Mouse (Mus musculus) CD8-positive naive resting alpha-beta T cell, adult 57 days (primary cell): Measurements from ENCODE around the gene Sar1a. TPM values are rescaled to one million over a fixed set of nuclear protein-coding genes. Genes with fewer than 3 reads are reported as not detected.

ENCODE experiments used
- total RNA-seq: library from RNA; stranded (reverse); gene quantifications from one replicate; pipeline ENCODE4 v1.2.4, GENCODE M21; 2023

The Sar1a gene
- 159 TPM for total RNA-seq

GRCm38 (mm10) chr10:61680015-61680913, at the start of gene Sar1a:
Sar1a (plus strand) TSS chr10:61680299.

GRCm38 (mm10) chr10:61647790-61648736, 32.0 kb upstream of the Sar1a start, which contains the start of gene Ppa1:
Ppa1 (plus strand) TSS chr10:61648552.

GRCm38 (mm10) chr10:61694870-61695670, 15.0 kb downstream of the Sar1a start, which contains the start of gene Tysnd1:
Tysnd1 (plus strand) TSS chr10:61695514.

GRCm38 (mm10) chr10:61714771-61715461, 34.8 kb downstream of the Sar1a start, which contains the start of gene Aifm2:
Aifm2 (plus strand) TSS chr10:61715263.

Other genes with a start within 250 kb of the Sar1a start
- gene Eif4ebp2, start 227.6 kb upstream of the Sar1a start, total RNA-seq: 144 TPM
- gene Lrrc20, start 204.5 kb upstream of the Sar1a start, total RNA-seq: 7.8 TPM
- not detected for gene Npffr1, start 84.8 kb upstream of the Sar1a start, total RNA-seq
- gene Ppa1, start 31.7 kb upstream of the Sar1a start, total RNA-seq: 19.4 TPM
- gene Tysnd1, start 15.2 kb downstream of the Sar1a start, total RNA-seq: 26.6 TPM
- gene Aifm2, start 35.0 kb downstream of the Sar1a start, total RNA-seq: 4.1 TPM
- not detected for gene H2afy2, start 103.8 kb downstream of the Sar1a start, total RNA-seq